Mouse (Mus musculus) 416B (cell line): ENCODE data around the gene Sepsecs.
A peak's percentile ranks its signal among the peaks of the same experiment; 100 is the strongest.
"Not testable (repeated sequence)": the region's sequence is repeated elsewhere in the genome, so short reads cannot be mapped to it uniquely, and the experiment has no call there.

ENCODE experiments used
- DNase-seq: peaks from one replicate; pipeline ENCODE4 v3.0.0; 2011; ENCODE audit warnings: low read depth

The Sepsecs gene

GRCm38 (mm10) chr5:52669426-52670191 lies at the start of gene Sepsecs:
TSS of gene Sepsecs (minus strand) at chr5:52669708.
- DNase-seq = peak; percentile 91

- no peak for DNase-seq
These were observed 47.4 kb upstream of the Sepsecs start for GRCm38 (mm10) chr5:52716742-52717448.

- peak; percentile 12 for DNase-seq
These were observed 43.2 kb upstream of the Sepsecs start for GRCm38 (mm10) chr5:52712704-52713103.

- no peak for DNase-seq
These were observed 35.1 kb upstream of the Sepsecs start for GRCm38 (mm10) chr5:52704562-52704961.

- not testable (repeated sequence) for DNase-seq
These were observed 28.5 kb upstream of the Sepsecs start for GRCm38 (mm10) chr5:52697882-52698440.

GRCm38 (mm10) chr5:52697291-52697690 lies 27.8 kb upstream of the Sepsecs start:
- peak; percentile 65 for DNase-seq

GRCm38 (mm10) chr5:52687741-52688455 lies 18.4 kb upstream of the Sepsecs start:
- no peak for DNase-seq

- no peak for DNase-seq
These were observed 11.6 kb upstream of the Sepsecs start for GRCm38 (mm10) chr5:52681111-52681510.

GRCm38 (mm10) chr5:52680191-52680590 lies 10.7 kb upstream of the Sepsecs start:
- no peak for DNase-seq

GRCm38 (mm10) chr5:52678498-52679070 lies 9.1 kb upstream of the Sepsecs start:
- DNase-seq = no peak

GRCm38 (mm10) chr5:52677126-52677525 lies 7.6 kb upstream of the Sepsecs start:
- no peak for DNase-seq

GRCm38 (mm10) chr5:52674384-52675069 lies 5.0 kb upstream of the Sepsecs start:
- DNase-seq = no peak

- DNase-seq = no peak
These were observed 3.8 kb upstream of the Sepsecs start for GRCm38 (mm10) chr5:52673341-52673740.

GRCm38 (mm10) chr5:52670745-52671144 lies 1.2 kb upstream of the Sepsecs start:
- peak; percentile 42 for DNase-seq

GRCm38 (mm10) chr5:52666766-52667165 lies 2.7 kb downstream of the Sepsecs start:
- DNase-seq = no peak

GRCm38 (mm10) chr5:52657957-52658356 lies 11.6 kb downstream of the Sepsecs start:
- no peak for DNase-seq

- peak; percentile 15 for DNase-seq
These were observed 12.2 kb downstream of the Sepsecs start for GRCm38 (mm10) chr5:52657336-52657735.

GRCm38 (mm10) chr5:52655992-52656391 lies 13.5 kb downstream of the Sepsecs start:
- peak; percentile 34 for DNase-seq

- peak; percentile 72 for DNase-seq
These were observed 14.5 kb downstream of the Sepsecs start for GRCm38 (mm10) chr5:52654961-52655360.

- DNase-seq = no peak
These were observed 16.9 kb downstream of the Sepsecs start for GRCm38 (mm10) chr5:52652606-52653005.

- no peak for DNase-seq
These were observed 17.4 kb downstream of the Sepsecs start for GRCm38 (mm10) chr5:52652086-52652485.
